Mouse (Mus musculus): ENCODE measurements around the gene Pfas. TPM values are rescaled to one million over a fixed set of nuclear protein-coding genes. Genes with fewer than 3 reads are reported as not detected.
A peak's percentile ranks its signal among the peaks of the same experiment; 100 is the strongest.
"Not testable (repeated sequence)": the region's sequence is repeated elsewhere in the genome, so short reads cannot be mapped to it uniquely, and the experiment has no call there.

Gene Pfas
- polyA plus RNA-seq, 1 experiment from 2014 or later, result 47.7 TPM

GRCm38 (mm10) chr11:68987365-68987882 lies 20.8 kb downstream of the Pfas start:
- Histone ChIP-seq H3K27ac (ENCODE audit: low read depth, low read length) (no peak overlapping the region), H3K4me3 (ENCODE audit: low read length) (no peak overlapping the region), H3K9me3 (ENCODE audit: control insufficient read depth, low read length) (no peaks in the 10 kb centered on the region), H3K36me3 (ENCODE audit: control insufficient read depth, insufficient read depth, low read length) (peaks cover 63% of the 10 kb centered on the region), H3K9ac (ENCODE audit: low read depth, low read length) (no peak overlapping the region), H3K27me3 (ENCODE audit: control insufficient read depth, insufficient read depth, low read length) (no peaks in the 10 kb centered on the region; the same call in 1 of the 2 replicates), H3K4me1 (ENCODE audit: control insufficient read depth, insufficient read depth, low read length) (no peaks in the 10 kb centered on the region), H3K4me2 (replicated peaks; ENCODE audit: low read depth, low read length) (no peak overlapping the region)
- ATAC-seq (ENCODE audit: low FRiP score, low TSS enrichment), result no peak
- 89% methylated on average over 11 of the region's 11 CpGs for WGBS

- Histone ChIP-seq H3K36me3 (ENCODE audit: control insufficient read depth, insufficient read depth, low read length) (peaks cover 19% of the 10 kb centered on the region), H3K27me3 (ENCODE audit: control insufficient read depth, insufficient read depth, low read length) (no peaks in the 10 kb centered on the region; the same call in 1 of the 2 replicates), H3K9ac (ENCODE audit: low read depth, low read length) (no peak overlapping the region), H3K4me1 (ENCODE audit: control insufficient read depth, insufficient read depth, low read length) (no peaks in the 10 kb centered on the region), H3K9me3 (ENCODE audit: control insufficient read depth, low read length) (no peaks in the 10 kb centered on the region), H3K27ac (ENCODE audit: low read depth, low read length) (no peak overlapping the region), H3K4me3 (ENCODE audit: low read length) (no peak overlapping the region), H3K4me2 (replicated peaks; ENCODE audit: low read depth, low read length) (no peak overlapping the region)
- 0 out of 2 replicates have a peak, but pooled peaks have one; percentile 32 for ATAC-seq (ENCODE audit: low FRiP score, low TSS enrichment)
- WGBS, result 32% methylated on average over 4 of the region's 4 CpGs
Measured at GRCm38 (mm10) chr11:68982639-68983369, 25.5 kb downstream of the Pfas start.

- no peak overlapping the region for H3K9ac ChIP-seq (ENCODE audit: low read depth, low read length)
- H3K4me3 ChIP-seq (ENCODE audit: low read length), result no peak overlapping the region
- H3K36me3 ChIP-seq (ENCODE audit: control insufficient read depth, insufficient read depth, low read length), result peaks cover 5% of the 10 kb centered on the region; the same call in 1 of the 2 replicates
- H3K4me1 ChIP-seq (ENCODE audit: control insufficient read depth, insufficient read depth, low read length), result no peaks in the 10 kb centered on the region
- no peaks in the 10 kb centered on the region for H3K27me3 ChIP-seq (ENCODE audit: control insufficient read depth, insufficient read depth, low read length)
- H3K9me3 ChIP-seq (ENCODE audit: control insufficient read depth, low read length), result no peaks in the 10 kb centered on the region
- no peak overlapping the region for H3K4me2 ChIP-seq (replicated peaks; ENCODE audit: low read depth, low read length)
- 62% methylated on average over 3 of the region's 3 CpGs for WGBS
- no peak for ATAC-seq (ENCODE audit: low FRiP score, low TSS enrichment)
- H3K27ac ChIP-seq (ENCODE audit: low read depth, low read length), result no peak overlapping the region
Measured at GRCm38 (mm10) chr11:68980919-68981318, 27.3 kb downstream of the Pfas start.

GRCm38 (mm10) chr11:68979320-68979733 lies 28.9 kb downstream of the Pfas start:
- Histone ChIP-seq H3K27me3 (ENCODE audit: control insufficient read depth, insufficient read depth, low read length) (no peaks in the 10 kb centered on the region), H3K9me3 (ENCODE audit: control insufficient read depth, low read length) (no peaks in the 10 kb centered on the region), H3K4me2 (replicated peaks; ENCODE audit: low read depth, low read length) (no peak overlapping the region), H3K27ac (ENCODE audit: low read depth, low read length) (no peak overlapping the region), H3K4me1 (ENCODE audit: control insufficient read depth, insufficient read depth, low read length) (no peaks in the 10 kb centered on the region), H3K9ac (ENCODE audit: low read depth, low read length) (no peak overlapping the region), H3K4me3 (ENCODE audit: low read length) (no peak overlapping the region), H3K36me3 (ENCODE audit: control insufficient read depth, insufficient read depth, low read length) (no peaks in the 10 kb centered on the region)
- WGBS, result 76% methylated on average over 5 of the region's 5 CpGs
- ATAC-seq (ENCODE audit: low FRiP score, low TSS enrichment), result no peak

- H3K4me2 ChIP-seq (replicated peaks; ENCODE audit: low read depth, low read length), result no peak overlapping the region
- H3K27ac ChIP-seq (ENCODE audit: low read depth, low read length), result no peak overlapping the region
- no peaks in the 10 kb centered on the region for H3K9me3 ChIP-seq (ENCODE audit: control insufficient read depth, low read length)
- no peak for ATAC-seq (ENCODE audit: low FRiP score, low TSS enrichment)
- H3K4me1 ChIP-seq (ENCODE audit: control insufficient read depth, insufficient read depth, low read length), result 0 out of 2 replicates have a peak, but pooled peaks cover 6% of the 10 kb centered on the region
- WGBS, result 95% methylated on average over 1 of the region's 1 CpGs
- H3K9ac ChIP-seq (ENCODE audit: low read depth, low read length), result no peak overlapping the region
- no peaks in the 10 kb centered on the region for H3K27me3 ChIP-seq (ENCODE audit: control insufficient read depth, insufficient read depth, low read length)
- no peaks in the 10 kb centered on the region for H3K36me3 ChIP-seq (ENCODE audit: control insufficient read depth, insufficient read depth, low read length)
- H3K4me3 ChIP-seq (ENCODE audit: low read length), result no peak overlapping the region
Measured at GRCm38 (mm10) chr11:68975601-68976000, 32.7 kb downstream of the Pfas start.

GRCm38 (mm10) chr11:68975085-68975484 lies 33.2 kb downstream of the Pfas start, which contains the start of gene Rangrf:
TSS of gene Rangrf (minus strand) at chr11:68975185.
- 84% methylated on average over 7 of the region's 7 CpGs for WGBS
- Histone ChIP-seq H3K4me1 (ENCODE audit: control insufficient read depth, insufficient read depth, low read length) (0 out of 2 replicates have a peak, but pooled peaks cover 6% of the 10 kb centered on the region), H3K27me3 (ENCODE audit: control insufficient read depth, insufficient read depth, low read length) (no peaks in the 10 kb centered on the region), H3K9ac (ENCODE audit: low read depth, low read length) (peak within 1 kb of the TSS; percentile 28; the same call in 1 of the 2 replicates), H3K4me2 (replicated peaks; ENCODE audit: low read depth, low read length) (peak within 1 kb of the TSS; percentile 61), H3K27ac (ENCODE audit: low read depth, low read length) (no peak within 1 kb of the TSS), H3K9me3 (ENCODE audit: control insufficient read depth, low read length) (no peaks in the 10 kb centered on the region), H3K36me3 (ENCODE audit: control insufficient read depth, insufficient read depth, low read length) (no peaks in the 10 kb centered on the region), H3K4me3 (ENCODE audit: low read length) (peak within 1 kb of the TSS; percentile 48)
- no peak for ATAC-seq (ENCODE audit: low FRiP score, low TSS enrichment)

GRCm38 (mm10) chr11:68974059-68974450 lies 34.2 kb downstream of the Pfas start:
- WGBS, result 40% methylated on average over 6 of the region's 6 CpGs
- H3K9me3 ChIP-seq (ENCODE audit: control insufficient read depth, low read length), result no peaks in the 10 kb centered on the region
- peak overlapping the region; percentile 48 for H3K4me3 ChIP-seq (ENCODE audit: low read length)
- peak overlapping the region; percentile 61 for H3K4me2 ChIP-seq (replicated peaks; ENCODE audit: low read depth, low read length)
- H3K36me3 ChIP-seq (ENCODE audit: control insufficient read depth, insufficient read depth, low read length), result no peaks in the 10 kb centered on the region
- no peaks in the 10 kb centered on the region for H3K27me3 ChIP-seq (ENCODE audit: control insufficient read depth, insufficient read depth, low read length)
- peak overlapping the region; percentile 28; the same call in 1 of the 2 replicates for H3K9ac ChIP-seq (ENCODE audit: low read depth, low read length)
- no peak for ATAC-seq (ENCODE audit: low FRiP score, low TSS enrichment)
- H3K4me1 ChIP-seq (ENCODE audit: control insufficient read depth, insufficient read depth, low read length), result 0 out of 2 replicates have a peak, but pooled peaks cover 6% of the 10 kb centered on the region
- H3K27ac ChIP-seq (ENCODE audit: low read depth, low read length), result no peak overlapping the region

- not testable (repeated sequence) for H3K36me3 ChIP-seq (ENCODE audit: control insufficient read depth, insufficient read depth, low read length); H3K4me1 ChIP-seq (ENCODE audit: control insufficient read depth, insufficient read depth, low read length); H3K9me3 ChIP-seq (ENCODE audit: control insufficient read depth, low read length); H3K27me3 ChIP-seq (ENCODE audit: control insufficient read depth, insufficient read depth, low read length); H3K27ac ChIP-seq (ENCODE audit: low read depth, low read length)
- under 1% methylated on average over 37 of the region's 38 CpGs for WGBS
- Histone ChIP-seq H3K4me2 (replicated peaks; ENCODE audit: low read depth, low read length) (peak overlapping the region; percentile 61), H3K9ac (ENCODE audit: low read depth, low read length) (peak overlapping the region; percentile 28; the same call in 1 of the 2 replicates), H3K4me3 (ENCODE audit: low read length) (peak overlapping the region; percentile 48)
- peak; percentile 93 for ATAC-seq (ENCODE audit: low FRiP score, low TSS enrichment)
Measured at GRCm38 (mm10) chr11:68973250-68974058, 34.8 kb downstream of the Pfas start.

Measured in kidney, embryonic 14.5 days (tissue).